Mouse (Mus musculus): ENCODE measurements around the gene Sh2b3. TPM values are rescaled to one million over a fixed set of nuclear protein-coding genes. Genes with fewer than 3 reads are reported as not detected.

Gene Sh2b3
- total RNA-seq, 2 experiments from 2014 or later, result 22.0 to 22.5 TPM

Small RNAs within 50 kb of the gene (microRNA-seq; reads per million reads assigned to microRNA genes)
- gene Mir7031, result 12.7 reads per million, percentile 32 among the genes with 10 or more reads in this experiment

Other genes with a start within 250 kb of the Sh2b3 start
- gene Aldh2, start 243.8 kb downstream of the Sh2b3 start, total RNA-seq (2021), result 100 to 1,000 TPM; 109 to 120 TPM
- 1 to 10 TPM; 5.4 to 6.6 TPM for gene Acad12, start 218.7 kb downstream of the Sh2b3 start, total RNA-seq (2021)
- 1 to 10 TPM; 4.0 to 5.3 TPM for gene Acad10, start 177.1 kb downstream of the Sh2b3 start, total RNA-seq (2021)
- 10 to 100 TPM; 64.5 to 69.5 TPM for gene Brap, start 177.1 kb downstream of the Sh2b3 start, total RNA-seq (2021)
- gene Atxn2, start 126.3 kb downstream of the Sh2b3 start, total RNA-seq (2021), result 100 to 1,000 TPM; 204 to 251 TPM
- 10 to 100 TPM in 1 of 2 experiments, 1 to 10 TPM in 1; 9.1 to 11.4 TPM for gene Pheta1, start 11.3 kb upstream of the Sh2b3 start, total RNA-seq (2021)
- 100 to 1,000 TPM; 187 to 216 TPM for gene Cux2, start 212.5 kb upstream of the Sh2b3 start, total RNA-seq (2021)